Mouse (Mus musculus) heart, embryonic 13.5 days (tissue): ENCODE results near the gene Cep57. TPM values are rescaled to one million over a fixed set of nuclear protein-coding genes. Genes with fewer than 3 reads are reported as not detected.
"Not testable (repeated sequence)": the region's sequence is repeated elsewhere in the genome, so short reads cannot be mapped to it uniquely, and the experiment has no call there.

Experiments
- ATAC-seq: fragments of 200-750 bp; cut with Nextera tagmentation; 2 replicates; pipeline ENCODE4 v1.8.0; 2017; ENCODE audit warnings: moderate TSS enrichment; ENCODE audit not compliant: insufficient number of reproducible peaks, low FRiP score, low TSS enrichment; ENCODE audit errors: extremely low read depth
- H3K27ac ChIP-seq: fragments of 300-500 bp; sonication (generic); replicated peaks from 2 replicates; pipeline ENCODE4 v1.5.1; 2015; ENCODE audit warnings: moderate library complexity, mild to moderate bottlenecking, inconsistent platforms
- H3K27me3 ChIP-seq: fragments of 300-500 bp; sonication (generic); replicated peaks from 2 replicates; pipeline ENCODE4 v1.6.1; 2015; ENCODE audit warnings: mild to moderate bottlenecking, inconsistent platforms
- H3K36me3 ChIP-seq: fragments of 300-500 bp; sonication (generic); 2 replicates; pipeline ENCODE4 v1.6.1; 2015; ENCODE audit warnings: mild to moderate bottlenecking, inconsistent platforms
- H3K4me1 ChIP-seq: fragments of 300-500 bp; sonication (generic); 2 replicates; pipeline ENCODE4 v1.6.1; 2015; ENCODE audit warnings: inconsistent platforms
- H3K4me2 ChIP-seq: fragments of 300-500 bp; sonication (generic); 2 replicates; pipeline ENCODE4 v1.6.1; 2015; ENCODE audit warnings: inconsistent platforms, mild to moderate bottlenecking, moderate library complexity
- H3K4me3 ChIP-seq: fragments of 300-500 bp; sonication (generic); 2 replicates; pipeline ENCODE4 v1.5.1; 2015; ENCODE audit warnings: moderate library complexity, mild to moderate bottlenecking, inconsistent platforms
- H3K9ac ChIP-seq: fragments of 300-500 bp; sonication (generic); 2 replicates; pipeline ENCODE4 v1.6.1; 2015; ENCODE audit warnings: inconsistent platforms, mild to moderate bottlenecking, moderate library complexity
- H3K9me3 ChIP-seq: fragments of 300-500 bp; sonication (generic); 2 replicates; pipeline ENCODE4 v1.6.1; 2016; ENCODE audit warnings: inconsistent platforms
- WGBS: fragments of 180-500 bp; shearing (Covaris S2); methylation state at CpG from one replicate; pipeline ENCODE4 v1.1.7; 2015; ENCODE audit warnings: mixed read lengths; 5-methylcytosine and 5-hydroxymethylcytosine counted together
- polyA plus RNA-seq: library from polyadenylated mRNA; unstranded; fragments of >200 nt; fragmentation: Nextera tagmentation; extraction: Ambion mirVana; gene quantifications from 2 replicates; pipeline ENCODE4 v1.2.1, GENCODE M21; 2015

Cep57 gene
- polyA plus RNA-seq, 1 experiment from 2014 or later, result 37.4 TPM

- Histone ChIP-seq H3K4me2 (no peak overlapping the region), H3K9ac (no peak overlapping the region), H3K4me3 (no peak overlapping the region), H3K27me3 (no peaks in the 10 kb centered on the region), H3K9me3 (no peaks in the 10 kb centered on the region), H3K36me3 (peaks cover 76% of the 10 kb centered on the region), H3K4me1 (no peaks in the 10 kb centered on the region), H3K27ac (no peak overlapping the region)
- 84% methylated on average over 1 of the region's 1 CpGs for WGBS
- no peak for ATAC-seq
Observed at GRCm38 (mm10) chr9:13794302-13794701, 32.6 kb downstream of the Cep57 start.

DNA sequence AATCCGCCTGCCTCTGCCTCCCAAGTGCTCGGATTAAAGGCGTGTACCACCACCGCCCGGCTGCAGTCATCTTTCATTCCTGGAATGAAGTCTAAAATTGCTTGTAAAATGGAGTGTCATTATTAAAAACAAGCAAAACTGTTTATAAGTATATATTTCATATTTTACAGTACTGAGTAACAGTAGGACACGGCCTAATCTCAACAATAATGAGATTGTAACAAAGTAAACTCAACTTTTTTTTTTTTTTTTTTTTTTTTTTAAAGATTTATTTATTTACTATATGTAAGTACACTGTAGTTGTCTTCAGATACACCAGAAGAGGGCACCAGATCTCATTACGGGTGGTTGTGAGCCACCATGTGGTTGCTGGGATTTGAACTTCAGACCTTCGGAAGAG is 36.0 kb downstream of the Cep57 start:
- not testable (repeated sequence) for ATAC-seq

DNA sequence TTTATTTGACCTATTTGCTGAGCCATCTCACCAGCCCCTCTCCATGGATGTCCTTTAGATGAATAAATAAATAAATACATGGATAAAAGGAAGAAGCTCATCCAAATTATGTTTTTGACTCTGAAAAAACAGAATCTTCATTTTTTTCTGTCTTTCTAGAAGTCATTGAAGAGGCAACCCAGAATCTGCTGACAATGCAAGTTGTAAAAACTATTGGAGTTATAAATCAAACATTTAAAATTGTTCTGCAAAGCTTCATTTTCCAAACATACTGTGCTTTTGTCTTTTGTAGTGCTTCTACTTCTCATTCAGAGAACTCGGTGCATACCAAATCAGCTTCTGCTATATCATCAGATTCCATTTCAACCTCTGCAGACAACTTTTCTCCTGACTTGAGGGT is 44.9 kb downstream of the Cep57 start:
- Histone ChIP-seq H3K4me3 (no peak overlapping the region), H3K27ac (no peak overlapping the region)

More for the DNA sequence above, 36.0 kb downstream of the Cep57 start:
- H3K4me1 ChIP-seq, H3K27me3 ChIP-seq, H3K27ac ChIP-seq, H3K9me3 ChIP-seq, H3K9ac ChIP-seq, H3K4me2 ChIP-seq, H3K4me3 ChIP-seq: not testable (repeated sequence)
- WGBS, result 93% methylated on average over 8 of the region's 8 CpGs
- peaks cover 79% of the 10 kb centered on the region for H3K36me3 ChIP-seq

DNA sequence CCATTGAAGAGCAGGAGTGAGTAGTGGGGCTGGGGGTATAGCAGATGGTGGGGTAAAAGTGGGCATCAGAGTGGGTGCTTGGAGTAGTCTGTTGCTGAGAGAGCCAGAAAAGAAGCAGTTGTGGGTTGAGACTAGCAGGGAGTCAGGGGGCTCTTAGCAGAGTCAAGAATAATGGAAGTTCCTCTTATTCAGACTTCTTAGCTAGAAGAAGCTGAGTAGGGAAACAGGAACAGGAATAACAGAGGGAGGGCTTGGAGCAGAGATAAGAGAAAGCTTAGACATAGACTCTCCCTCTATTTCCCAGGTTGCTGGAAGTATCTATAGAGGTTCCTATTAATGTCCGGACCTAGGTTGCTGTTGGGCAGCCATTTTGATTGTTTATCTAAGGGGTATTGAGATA is 52.2 kb downstream of the Cep57 start:
- Histone ChIP-seq H3K27ac (no peak overlapping the region), H3K9ac (no peak overlapping the region), H3K36me3 (no peaks in the 10 kb centered on the region), H3K4me1 (peaks cover 35% of the 10 kb centered on the region), H3K9me3 (peaks cover under 1% of the 10 kb centered on the region; the same call in 1 of the 2 replicates), H3K27me3 (no peaks in the 10 kb centered on the region), H3K4me3 (no peak overlapping the region), H3K4me2 (no peak overlapping the region)
- WGBS, result 94% methylated on average over 1 of the region's 1 CpGs
- no peak for ATAC-seq

More for the DNA sequence above, 44.9 kb downstream of the Cep57 start:
- WGBS, result 90% methylated on average over 1 of the region's 1 CpGs
- Histone ChIP-seq H3K36me3 (peaks cover 44% of the 10 kb centered on the region), H3K9me3 (peaks cover 7% of the 10 kb centered on the region; the same call in 1 of the 2 replicates), H3K27me3 (no peaks in the 10 kb centered on the region), H3K4me1 (peaks cover 4% of the 10 kb centered on the region), H3K4me2 (no peak overlapping the region), H3K9ac (no peak overlapping the region)
- ATAC-seq, result no peak

DNA sequence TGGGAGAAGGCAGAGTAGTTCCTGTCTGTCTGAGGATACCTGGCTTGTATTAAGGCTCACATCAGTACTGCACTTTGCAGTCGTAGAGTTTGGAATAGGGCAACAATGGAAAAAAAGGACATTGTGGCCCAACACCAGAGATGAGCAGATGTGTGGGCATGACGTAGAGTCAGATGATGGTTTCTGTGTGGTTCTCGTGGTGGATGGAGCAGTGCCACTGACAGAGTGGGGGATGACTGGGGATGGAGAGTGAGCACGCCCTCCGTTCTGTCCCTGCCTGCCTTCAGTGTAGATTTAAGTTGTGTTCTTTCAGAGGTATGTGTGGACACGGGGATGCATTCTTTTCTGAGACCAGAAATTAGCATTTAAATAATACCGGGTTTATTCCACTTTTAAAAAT is 60.3 kb downstream of the Cep57 start:
- no peak overlapping the region for H3K4me2 ChIP-seq
- H3K27ac ChIP-seq, result no peak overlapping the region
- H3K4me3 ChIP-seq, result no peak overlapping the region
- H3K36me3 ChIP-seq, result peaks cover 7% of the 10 kb centered on the region; the same call in 1 of the 2 replicates
- no peaks in the 10 kb centered on the region for H3K9me3 ChIP-seq
- H3K9ac ChIP-seq, result no peak overlapping the region
- no peak for ATAC-seq
- 87% methylated on average over 7 of the region's 7 CpGs for WGBS
- no peaks in the 10 kb centered on the region for H3K27me3 ChIP-seq
- H3K4me1 ChIP-seq, result peaks cover 12% of the 10 kb centered on the region; the same call in 1 of the 2 replicates

DNA sequence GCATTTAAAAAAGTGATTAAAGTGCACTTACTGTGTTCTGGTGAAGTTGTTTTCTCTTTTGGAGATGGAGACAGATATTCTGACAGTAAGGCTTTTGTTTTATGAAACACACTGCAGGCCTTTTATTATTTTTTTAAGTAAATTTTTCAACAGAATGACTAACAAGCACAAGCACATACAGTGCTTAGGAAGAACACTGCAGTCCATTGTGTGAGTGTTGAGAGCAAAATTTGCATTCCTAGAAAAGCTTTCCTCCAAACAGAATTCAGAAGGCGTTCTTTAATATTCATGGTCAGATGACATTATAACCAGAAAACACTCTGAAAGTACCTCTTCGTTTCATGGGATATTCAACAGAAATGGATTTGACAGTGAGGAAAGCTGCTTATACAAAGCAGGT is 61.3 kb downstream of the Cep57 start:
- peaks cover 12% of the 10 kb centered on the region; the same call in 1 of the 2 replicates for H3K4me1 ChIP-seq
- 74% methylated on average over 2 of the region's 2 CpGs for WGBS
- ATAC-seq, result no peak
- H3K36me3 ChIP-seq, result peaks cover 7% of the 10 kb centered on the region
- no peak overlapping the region for H3K9ac ChIP-seq
- H3K27me3 ChIP-seq, result no peaks in the 10 kb centered on the region
- H3K4me2 ChIP-seq, result no peak overlapping the region
- H3K4me3 ChIP-seq, result no peak overlapping the region
- no peaks in the 10 kb centered on the region for H3K9me3 ChIP-seq
- H3K27ac ChIP-seq, result no peak overlapping the region

GRCm38 (mm10) chr9:13760430-13760829 is 66.5 kb downstream of the Cep57 start:
- ATAC-seq, result no peak
- Histone ChIP-seq H3K4me3 (no peak overlapping the region), H3K27me3 (no peaks in the 10 kb centered on the region), H3K9me3 (peaks cover 6% of the 10 kb centered on the region; the same call in 1 of the 2 replicates), H3K9ac (no peak overlapping the region), H3K36me3 (peaks cover 22% of the 10 kb centered on the region), H3K4me2 (no peak overlapping the region), H3K27ac (no peak overlapping the region), H3K4me1 (peaks cover 9% of the 10 kb centered on the region; the same call in 1 of the 2 replicates)
- WGBS, result 79% methylated on average over 3 of the region's 3 CpGs

Other genes starting within 250 kb of the Cep57 start
- 46.8 and 47.3 TPM in 2 replicates for gene Mtmr2, start 78.7 kb downstream of the Cep57 start, polyA plus RNA-seq
- 12.4 and 13.6 TPM in 2 replicates for gene Fam76b, start 609 bp upstream of the Cep57 start, polyA plus RNA-seq